Mouse (Mus musculus): ENCODE measurements at regions not wholly inside any gene's neighbourhood (a gene's known extent, or its start where the extent isn't known, plus 50 kb on each side); places are given as distances from the start of the nearest gene placed in this dataset.

DNA sequence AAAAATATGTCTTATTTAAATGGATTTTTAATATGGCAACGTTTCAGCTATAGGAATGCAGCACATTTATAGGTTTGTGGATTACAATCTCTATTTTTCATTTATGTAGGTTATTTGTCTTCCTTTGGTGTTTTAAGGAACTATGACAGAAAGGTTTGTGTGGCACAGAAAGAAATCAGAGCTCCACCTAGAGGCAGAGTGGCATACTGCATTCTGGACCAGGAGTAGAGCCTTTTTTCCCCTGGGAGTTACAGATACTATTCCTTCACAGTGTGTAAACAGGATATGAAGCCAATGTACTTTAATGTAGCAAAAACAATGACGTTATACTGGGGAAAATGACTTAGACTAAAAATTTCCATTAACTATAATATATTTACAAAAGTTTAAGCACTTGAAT, 94.9 kb upstream of the St8sia4 start:
- POLR2A ChIA-PET, result no interaction called here
- CTCF ChIA-PET, result interaction anchor here in 1 of 4 experiments (0.6 kb wide), 1 partner anchor 454 kb away, joined by 3 read pairs; no protein-coding TSS in a partner anchor

DNA sequence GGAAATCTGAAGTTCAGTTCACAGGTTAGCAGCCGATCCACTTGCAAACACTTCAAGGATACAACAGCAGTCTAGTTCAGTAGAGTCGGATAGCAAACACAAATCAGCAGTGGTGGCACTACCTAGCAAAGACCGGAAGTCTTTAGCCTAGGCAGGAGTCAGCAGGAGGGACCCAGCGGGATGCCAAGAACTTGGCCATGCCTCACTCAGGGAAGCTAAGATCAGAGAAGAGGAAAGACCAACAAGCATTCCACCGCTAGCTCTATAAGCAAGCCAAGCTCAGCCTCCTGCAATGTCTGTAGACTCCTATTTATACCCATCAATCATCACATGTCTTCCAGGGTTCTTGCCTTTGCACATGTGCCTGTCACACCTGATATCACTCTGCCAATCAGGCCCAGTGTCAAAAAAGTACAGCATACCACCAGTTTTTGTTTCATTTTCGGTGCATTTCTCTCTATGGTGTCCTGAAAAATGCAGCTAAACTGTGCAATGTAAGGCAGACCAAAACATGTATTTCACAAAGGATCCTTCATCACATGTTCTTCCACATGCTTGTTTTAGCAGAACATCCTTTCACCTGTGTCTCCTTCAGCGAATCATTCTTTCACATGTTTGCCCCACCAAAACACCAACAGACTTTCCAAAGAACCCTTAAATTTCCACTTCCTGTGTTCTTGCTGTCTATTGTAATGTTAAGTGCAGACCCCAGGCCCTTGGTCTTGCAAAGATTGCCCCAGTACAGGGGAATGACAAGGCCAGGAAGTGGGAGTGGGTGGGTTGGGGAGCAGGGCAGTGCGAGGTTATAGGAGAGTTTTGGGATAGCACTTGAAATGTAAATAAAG, 86.9 kb upstream of the St8sia4 start:
- ChIA-PET CTCF (no interaction called here), POLR2A (no interaction called here)

DNA sequence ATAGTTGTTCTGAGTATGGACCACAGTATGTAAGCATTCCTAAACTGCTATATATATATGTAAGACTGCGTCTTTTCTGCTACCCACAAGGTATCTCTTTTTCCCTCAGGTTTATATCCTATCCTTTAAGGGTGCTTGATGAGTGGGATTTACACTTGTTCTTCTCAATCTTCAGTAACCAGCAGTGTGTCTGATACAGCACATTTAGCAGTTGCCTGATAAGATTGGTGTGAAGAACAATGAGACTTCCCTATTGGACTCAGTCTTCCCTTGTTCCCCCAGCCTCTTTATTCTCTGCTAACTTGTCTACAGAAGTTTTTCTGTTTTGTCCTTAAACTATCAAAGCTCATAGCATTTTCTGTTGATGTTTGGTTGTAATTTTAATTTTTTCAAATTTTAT, 86.1 kb upstream of the St8sia4 start:
- ChIA-PET CTCF (no interaction called here), POLR2A (interaction anchor here in 1 of 4 experiments (1.0 kb wide), 1 partner anchor 86 kb away, joined by 4 read pairs; the partner anchor contains the start of gene St8sia4)

DNA sequence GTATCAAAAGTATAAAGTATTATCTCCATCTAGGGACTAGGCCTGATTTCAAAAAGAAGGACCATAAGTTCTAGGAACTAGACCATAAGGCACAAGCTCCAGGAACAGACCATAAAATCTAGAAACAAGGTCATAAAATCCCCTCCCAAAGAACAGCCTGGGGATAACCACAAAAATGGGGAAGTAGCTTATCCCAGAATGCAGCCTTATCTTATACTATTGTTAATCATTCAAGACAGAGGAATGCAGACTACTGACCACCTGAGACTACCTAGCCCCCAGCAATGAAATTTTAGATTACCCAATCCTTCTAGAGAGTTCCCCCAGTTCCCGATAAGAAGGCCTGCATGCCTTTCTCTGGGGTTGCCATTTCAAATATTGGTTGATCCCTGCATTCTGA, 81.6 kb upstream of the St8sia4 start:
- ChIA-PET POLR2A (no interaction called here), CTCF (no interaction called here)

DNA sequence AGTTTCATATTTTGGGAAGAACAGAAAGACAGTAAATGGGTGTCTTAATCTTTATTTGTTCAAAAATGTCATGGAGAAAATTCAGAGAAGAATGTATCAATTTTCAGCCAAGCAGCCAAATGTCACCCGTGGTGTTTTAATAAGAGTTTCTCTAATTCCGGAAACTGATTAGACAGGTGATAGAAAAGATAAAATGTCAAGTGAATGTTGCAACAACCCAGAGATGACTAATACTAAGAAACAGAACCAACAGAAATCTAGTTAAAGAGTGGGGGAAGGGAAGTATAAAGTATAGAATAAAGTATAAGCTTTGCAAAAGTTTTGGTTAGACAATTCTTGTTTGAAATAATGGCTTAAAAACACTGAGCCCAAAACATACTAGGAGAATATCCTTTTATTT, 79.9 kb upstream of the St8sia4 start:
- POLR2A ChIA-PET, result no interaction called here
- CTCF ChIA-PET, result no interaction called here

DNA sequence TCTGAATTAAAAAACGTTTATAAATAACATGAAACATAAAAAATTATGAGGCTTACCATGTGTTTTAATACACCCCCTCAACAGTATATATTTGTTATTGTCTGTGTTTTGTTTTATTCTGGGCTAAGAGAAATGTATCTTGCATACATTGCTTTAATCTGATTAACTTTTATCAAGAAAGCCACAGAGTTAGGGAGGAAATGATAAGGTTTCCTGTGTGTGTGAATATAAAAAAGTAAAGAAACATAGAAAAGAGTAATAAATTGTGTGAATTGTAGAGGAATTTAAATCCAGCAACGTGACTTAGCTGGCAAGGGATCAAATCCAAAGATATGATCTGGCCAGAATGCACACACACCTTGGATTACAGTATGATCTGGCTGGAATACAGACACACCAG, 77.1 kb upstream of the St8sia4 start:
- ChIA-PET CTCF (no interaction called here), POLR2A (no interaction called here)

DNA sequence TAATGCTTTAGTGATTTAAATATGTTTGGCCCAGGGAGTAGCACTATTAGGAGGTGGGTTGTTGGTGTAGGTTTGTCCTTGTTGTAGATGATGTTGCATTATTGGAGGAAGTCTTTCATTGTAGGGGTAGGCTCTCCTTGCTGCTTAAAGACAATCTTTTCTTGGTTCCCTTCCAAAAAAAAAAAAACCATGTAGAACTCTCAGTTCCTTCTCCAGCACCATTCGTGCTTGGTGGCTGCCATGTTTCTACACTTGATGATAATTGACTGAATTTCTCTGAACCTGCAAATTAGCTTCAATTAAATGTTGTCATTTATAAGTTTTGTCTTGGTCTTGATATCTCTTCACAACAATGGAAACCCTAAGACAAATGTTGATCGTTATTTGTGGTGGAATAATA, 76.0 kb upstream of the St8sia4 start:
- POLR2A ChIA-PET, result interaction anchor here in 1 of 4 experiments (0.7 kb wide), 1 partner anchor 53 kb away, joined by 3 read pairs; no protein-coding TSS in a partner anchor

DNA sequence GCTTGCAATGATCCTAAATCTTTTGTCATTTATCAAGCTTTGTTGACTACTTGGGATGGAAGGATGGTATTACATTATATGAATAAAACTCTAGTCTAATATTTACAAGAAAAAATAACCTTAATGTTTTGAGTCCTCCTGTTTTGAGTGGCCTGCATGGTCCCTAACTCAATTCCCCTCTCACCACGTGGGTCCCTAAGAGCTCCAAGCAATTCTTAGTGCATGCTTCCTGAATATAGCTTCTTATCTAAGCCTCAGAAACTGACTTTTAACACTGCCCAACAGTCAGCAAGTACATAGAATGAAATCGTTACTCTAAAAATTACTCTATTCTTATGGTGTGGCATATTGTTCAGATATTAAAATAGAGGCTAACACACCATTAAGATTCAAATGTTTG, 52.1 kb upstream of the St8sia4 start:
- CTCF ChIA-PET, result no interaction called here
- POLR2A ChIA-PET, result no interaction called here

More for the DNA sequence above, 76.0 kb upstream of the St8sia4 start:
- CTCF ChIA-PET, result no interaction called here

DNA sequence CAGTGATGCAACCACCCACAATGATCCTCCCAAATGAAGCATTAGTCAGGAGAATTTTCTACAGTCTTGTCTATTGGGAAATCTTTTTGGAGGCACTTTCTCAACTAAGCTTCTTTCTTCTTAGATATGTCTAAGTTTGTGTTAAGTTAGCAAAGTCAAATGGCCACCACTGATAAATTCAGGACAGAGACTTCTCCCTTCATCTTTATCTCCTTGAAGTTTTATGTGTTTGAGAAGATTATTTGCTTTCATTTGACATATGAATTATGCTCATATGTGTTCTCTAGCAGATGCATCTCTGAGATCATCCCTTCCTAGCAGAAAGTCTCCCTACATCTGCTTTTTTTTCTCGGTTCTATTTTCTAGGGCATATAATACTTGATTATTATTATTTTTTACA, 51.4 kb upstream of the St8sia4 start:
- POLR2A ChIA-PET, result no interaction called here
- CTCF ChIA-PET, result no interaction called here
